Mouse (Mus musculus): ENCODE data around the gene Adarb2. TPM values are rescaled to one million over a fixed set of nuclear protein-coding genes. Genes with fewer than 3 reads are reported as not detected.

The Adarb2 gene
- polyA plus RNA-seq, 1 experiment: not detected

DNA sequence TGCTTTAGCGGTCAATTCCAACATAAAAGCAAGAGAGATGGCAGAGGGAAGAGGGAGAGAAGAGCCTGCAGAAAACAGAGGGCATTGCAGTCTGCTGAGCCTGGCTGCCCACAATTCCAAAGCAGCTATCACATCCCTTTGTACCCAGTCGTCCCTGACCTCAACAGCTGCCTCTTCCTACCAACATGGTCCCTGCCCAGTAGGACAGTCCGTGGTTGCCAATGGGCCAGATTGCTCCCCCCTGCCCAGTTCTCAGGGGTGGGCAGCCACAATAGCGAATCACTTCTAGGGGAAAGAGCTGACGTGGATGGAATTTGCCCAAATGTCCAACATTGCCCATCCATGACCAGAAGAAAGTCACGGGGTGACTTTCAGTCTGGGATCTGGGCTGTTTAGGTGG, 546.8 kb downstream of the Adarb2 start:
- 82% methylated on average over 6 of the region's 6 CpGs for WGBS
- DNase-seq (ENCODE audit: low read depth, low spot score): no peak

DNA sequence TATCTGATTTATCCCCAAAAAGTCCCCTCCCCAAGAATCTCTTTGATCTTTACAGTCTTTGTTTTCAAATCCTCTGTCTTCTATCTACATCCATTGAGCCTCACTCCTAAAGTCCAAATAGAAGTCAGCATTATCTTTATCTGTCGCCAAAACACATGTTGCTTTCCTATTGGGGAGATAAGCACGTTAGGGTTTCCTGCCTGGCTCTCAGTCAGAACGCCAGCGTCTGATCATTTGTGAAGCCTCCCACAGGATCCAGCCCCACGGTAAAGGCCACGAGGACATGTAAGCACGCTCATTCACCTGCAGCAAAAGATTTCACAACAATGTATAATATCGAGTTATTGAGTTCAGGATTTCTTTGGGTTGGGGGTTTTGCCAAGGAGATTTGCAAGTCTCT, 558.3 kb downstream of the Adarb2 start:
- 56% methylated on average over 8 of the region's 8 CpGs for WGBS

DNA sequence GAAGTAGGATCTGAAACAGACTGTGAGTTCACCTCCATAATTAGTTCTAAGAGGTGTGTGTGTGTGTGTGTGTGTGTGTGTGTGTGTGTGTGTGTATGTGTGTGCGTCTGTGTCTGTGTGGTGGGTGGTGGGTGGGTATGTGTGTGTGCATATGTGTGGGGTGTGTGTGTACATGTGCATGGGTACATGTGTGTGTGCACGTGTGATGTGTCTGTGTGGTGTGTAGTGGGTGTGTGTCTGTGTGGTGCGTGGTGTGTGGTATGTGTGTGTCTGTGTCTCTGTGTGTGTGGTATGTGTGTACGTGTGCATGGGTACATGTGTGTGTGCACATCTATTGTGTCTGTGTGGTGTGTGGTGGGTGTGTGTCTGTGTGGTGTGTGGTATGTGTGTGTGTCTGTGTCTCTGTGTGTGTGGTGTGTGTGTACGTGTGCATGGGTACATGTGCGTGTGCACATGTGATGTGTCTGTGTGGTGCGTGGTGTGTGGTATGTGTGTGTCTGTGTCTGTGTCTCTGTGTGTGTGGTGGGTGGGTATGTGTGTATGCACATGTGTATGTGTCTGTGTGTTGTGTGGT, 567.1 kb downstream of the Adarb2 start:
- no peak for DNase-seq (ENCODE audit: low read depth, low spot score)
- 92% methylated on average over 7 of the region's 7 CpGs for WGBS

More for the DNA sequence above, 558.3 kb downstream of the Adarb2 start:
- no peak for DNase-seq (ENCODE audit: low read depth, low spot score)

DNA sequence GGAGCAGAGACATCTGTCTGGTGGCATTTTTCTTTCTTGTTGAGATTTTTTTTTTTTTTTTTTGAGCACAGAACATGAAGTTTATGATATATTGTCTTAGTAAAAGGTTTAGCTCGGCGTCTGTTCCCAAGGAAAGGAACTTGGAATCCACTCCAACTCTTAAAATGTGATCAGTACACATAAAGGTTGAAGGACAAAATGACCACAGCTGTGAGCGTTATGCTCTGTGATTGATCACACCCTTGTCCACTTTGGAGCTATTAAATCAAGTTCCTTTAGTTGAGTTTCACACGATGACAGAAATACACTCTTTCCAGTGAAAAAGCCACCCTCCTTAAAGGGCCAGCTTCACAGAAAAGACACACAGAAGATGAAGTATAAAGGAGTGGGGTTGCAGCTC, 568.0 kb downstream of the Adarb2 start:
- WGBS: 46% methylated on average over 4 of the region's 4 CpGs
- no peak for DNase-seq (ENCODE audit: low read depth, low spot score)

DNA sequence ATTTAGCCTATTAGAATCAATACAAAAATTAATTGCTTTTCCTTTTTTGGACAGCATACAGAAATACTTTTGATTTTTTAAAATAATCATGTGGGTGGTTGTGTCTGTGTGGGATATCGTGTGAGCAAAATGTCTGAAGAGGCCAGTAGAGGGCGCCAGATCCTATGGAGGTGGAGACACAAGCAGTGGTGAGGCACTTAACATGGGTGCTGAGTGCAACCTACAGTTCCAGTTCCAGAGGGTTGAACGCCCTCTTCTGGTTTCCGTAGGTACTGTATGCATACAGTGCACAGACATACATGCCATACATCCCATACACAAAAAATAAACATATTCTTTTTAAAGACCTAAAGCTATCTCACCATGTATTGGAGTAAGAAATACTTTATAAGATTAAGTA, 577.8 kb downstream of the Adarb2 start:
- WGBS: 47% methylated on average over 4 of the region's 4 CpGs
- DNase-seq (ENCODE audit: low read depth, low spot score): no peak

DNA sequence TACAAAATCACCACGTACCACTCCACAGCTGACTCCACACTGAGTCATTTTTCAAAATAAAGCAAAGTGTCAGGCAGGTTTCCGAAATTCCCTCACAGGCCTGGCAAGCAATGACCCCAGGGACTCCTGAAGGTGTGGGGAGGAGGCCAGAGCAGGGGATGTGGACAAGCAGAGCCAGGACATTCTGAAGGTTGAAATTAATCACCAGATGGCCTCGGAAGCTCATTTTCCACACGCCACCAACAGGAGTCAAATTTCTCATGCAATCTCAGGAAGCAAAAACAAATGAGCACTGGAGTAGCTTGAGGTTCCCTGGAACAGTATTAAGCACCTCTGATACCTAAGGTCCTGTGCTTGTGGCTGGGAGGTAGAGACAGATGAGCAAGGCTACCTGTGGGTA, 580.0 kb downstream of the Adarb2 start:
- DNase-seq (ENCODE audit: low read depth, low spot score): no peak
- 65% methylated on average over 4 of the region's 4 CpGs for WGBS

DNA sequence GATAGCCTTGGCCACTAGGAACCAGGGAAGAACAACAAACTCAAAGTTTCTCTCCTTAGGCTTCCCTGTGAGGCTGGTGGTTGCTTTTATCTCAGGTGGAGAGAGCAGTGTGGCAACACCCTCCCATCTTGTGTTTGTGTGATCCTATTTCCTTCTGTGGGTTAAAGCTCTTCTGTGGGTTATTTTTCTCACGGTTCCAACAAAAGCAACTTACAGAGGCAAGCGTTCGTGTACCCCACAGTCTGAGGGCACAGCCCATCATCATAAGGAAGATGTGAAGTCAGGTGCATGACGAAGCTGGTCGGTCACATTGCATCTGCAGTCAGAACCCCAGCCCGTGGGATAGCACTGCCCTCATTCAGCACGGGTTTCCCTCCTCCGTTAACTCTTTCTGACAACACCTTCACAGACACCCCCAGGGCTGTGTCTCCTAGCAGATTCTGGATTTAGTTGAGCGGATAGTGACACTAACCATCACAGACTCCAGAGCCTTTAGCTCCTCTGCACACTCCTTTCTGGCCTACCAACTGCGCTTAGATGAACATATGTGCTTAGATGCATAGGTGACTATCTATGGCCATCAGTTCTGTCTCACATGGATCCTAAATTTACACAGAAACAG, 581.1 kb downstream of the Adarb2 start:
- no peak for DNase-seq (ENCODE audit: low read depth, low spot score)
- WGBS: 80% methylated on average over 10 of the region's 10 CpGs

DNA sequence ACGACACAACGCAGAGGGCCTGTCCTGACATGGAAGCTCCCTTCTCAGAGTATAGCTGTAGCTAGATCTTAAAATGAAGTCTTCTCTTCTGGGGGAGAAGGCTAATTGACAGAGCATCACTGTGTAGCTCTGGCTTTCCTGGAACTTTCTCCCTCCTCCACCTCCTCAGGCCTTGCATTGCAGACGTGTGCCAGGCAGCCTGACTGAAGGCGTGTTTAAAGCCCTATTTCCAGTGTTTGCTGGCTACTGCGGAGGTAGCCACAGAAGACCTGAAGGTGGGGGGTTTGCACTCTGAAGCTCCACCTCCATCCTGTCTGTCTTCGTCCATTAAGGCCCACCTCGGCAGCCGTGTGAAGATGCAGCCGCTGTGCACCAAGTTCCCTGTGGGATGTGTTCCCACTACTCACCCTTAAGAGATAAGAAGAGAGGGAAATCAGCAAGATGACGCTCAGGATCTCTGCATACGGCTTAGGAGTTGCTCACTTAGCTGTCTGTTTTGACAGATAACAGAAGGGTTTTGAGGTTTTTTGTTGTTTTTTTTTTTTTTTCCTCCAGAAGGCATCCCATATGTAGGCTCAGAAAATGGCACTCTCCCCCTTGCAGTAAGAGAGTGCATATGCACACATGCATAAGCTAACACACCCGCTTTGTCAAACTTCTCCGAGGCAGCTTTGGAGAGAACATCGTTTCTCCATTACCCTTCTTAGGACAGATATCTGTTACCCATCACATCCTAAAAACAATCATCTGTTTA, 581.8 kb downstream of the Adarb2 start:
- no peak for DNase-seq (ENCODE audit: low read depth, low spot score)
- 76% methylated on average over 14 of the region's 14 CpGs for WGBS

DNA sequence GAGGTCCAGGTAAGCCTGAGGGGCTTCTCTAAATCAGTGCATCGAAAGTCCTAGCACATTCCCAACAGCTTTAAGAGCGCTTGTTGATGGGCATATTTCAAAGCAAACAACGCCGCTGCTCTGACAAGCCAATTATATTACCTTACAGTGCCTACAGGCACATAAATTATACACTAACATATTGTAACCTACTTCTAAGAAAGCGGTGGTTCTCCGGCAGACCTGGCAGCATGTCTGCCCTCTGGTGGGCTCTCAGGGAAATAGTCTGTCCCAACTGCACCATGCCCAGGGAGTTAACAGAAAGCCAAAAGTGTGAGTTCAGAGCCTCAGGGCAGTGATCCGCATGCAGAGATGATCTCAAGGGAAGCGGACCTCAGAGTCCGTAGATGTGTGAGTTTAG, 582.5 kb downstream of the Adarb2 start:
- DNase-seq (ENCODE audit: low read depth, low spot score): no peak
- WGBS: 25% methylated on average over 9 of the region's 9 CpGs

DNA sequence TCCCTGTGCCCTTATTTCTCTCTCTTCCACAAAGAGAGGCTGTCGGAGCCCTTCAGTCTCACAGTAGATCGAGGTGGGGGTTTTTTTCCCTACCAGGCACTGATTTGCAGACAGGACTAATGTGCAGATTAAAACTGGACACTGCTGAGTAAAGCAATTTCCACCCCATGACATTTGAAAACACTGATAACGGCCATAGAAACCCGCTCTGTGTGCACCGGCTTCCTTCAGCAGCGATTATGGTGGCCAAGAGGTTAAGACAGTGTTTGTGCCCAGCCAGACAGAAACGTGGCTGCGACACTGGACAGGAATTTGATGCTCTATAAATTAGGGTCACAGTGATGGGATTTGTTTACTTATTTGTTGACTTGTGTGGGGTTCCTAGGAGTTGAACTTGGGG, 590.6 kb downstream of the Adarb2 start:
- no peak for DNase-seq (ENCODE audit: low read depth, low spot score)
- WGBS: 74% methylated on average over 8 of the region's 8 CpGs

DNA sequence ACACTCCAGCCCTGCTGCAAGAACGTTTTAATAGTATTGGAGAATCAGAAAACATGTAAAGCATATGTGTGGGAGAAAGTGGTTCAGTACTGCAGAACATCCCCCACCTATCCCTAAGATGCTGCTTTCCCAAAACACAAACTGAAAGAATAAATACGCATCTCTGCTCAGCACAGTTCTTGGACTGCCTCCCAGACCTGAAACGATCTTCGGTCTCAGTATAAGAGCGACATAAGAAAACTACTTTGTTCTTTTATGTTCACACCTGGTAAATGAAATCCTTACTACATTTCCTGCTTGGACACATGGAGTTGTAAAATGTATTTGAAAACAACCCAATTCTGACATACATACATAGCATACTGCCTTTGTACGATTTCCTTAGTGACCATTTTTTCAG, 597.9 kb downstream of the Adarb2 start:
- WGBS: 40% methylated on average over 6 of the region's 6 CpGs
- DNase-seq (ENCODE audit: low read depth, low spot score): no peak

DNA sequence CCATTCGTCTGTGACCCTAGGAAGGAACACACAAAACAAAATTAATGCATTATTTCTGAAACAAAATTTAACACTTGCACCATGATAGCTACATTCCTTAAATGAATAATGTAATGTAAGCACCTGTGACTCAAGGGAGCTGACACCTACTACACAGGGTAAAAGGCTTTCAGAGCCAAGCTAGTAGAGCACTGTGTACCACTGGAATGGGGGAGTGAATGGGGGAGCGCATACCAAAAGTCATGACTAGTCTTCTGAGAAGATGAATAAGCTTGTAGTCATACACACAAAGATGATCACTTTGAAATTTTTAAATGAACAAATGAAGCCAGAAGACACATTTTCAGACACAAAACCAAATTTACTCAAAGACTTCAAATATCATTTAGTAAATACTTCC, 603.3 kb downstream of the Adarb2 start:
- WGBS: 94% methylated on average over 2 of the region's 2 CpGs
- DNase-seq (ENCODE audit: low read depth, low spot score): no peak

All from large intestine, adult 2 months (tissue).